Mouse (Mus musculus) liver, embryonic 13.5 days (tissue): ENCODE results near the gene Set. TPM values are rescaled to one million over a fixed set of nuclear protein-coding genes. Genes with fewer than 3 reads are reported as not detected.

Source experiments
- ATAC-seq: fragments of 200-750 bp; cut with Nextera tagmentation; 2 replicates; pipeline ENCODE4 v1.8.0; 2017; ENCODE audit warnings: low read depth, mild to moderate bottlenecking, moderate number of reproducible peaks, moderate library complexity
- DNase-seq: peaks from one replicate; pipeline ENCODE4 v3.0.0; 2022
- H3K27ac ChIP-seq: fragments of 300-500 bp; sonication (generic); 2 replicates; pipeline ENCODE4 v1.5.1; 2015; ENCODE audit warnings: moderate library complexity, mild to moderate bottlenecking, inconsistent platforms
- H3K27me3 ChIP-seq: fragments of 300-500 bp; sonication (generic); 2 replicates; pipeline ENCODE4 v1.6.1; 2015; ENCODE audit warnings: mild to moderate bottlenecking, inconsistent platforms
- H3K36me3 ChIP-seq: fragments of 300-500 bp; sonication (generic); 2 replicates; pipeline ENCODE4 v1.6.1; 2015; ENCODE audit warnings: mild to moderate bottlenecking, inconsistent platforms
- H3K4me1 ChIP-seq: fragments of 300-500 bp; sonication (generic); replicated peaks from 2 replicates; pipeline ENCODE4 v1.6.1; 2015; ENCODE audit warnings: inconsistent platforms
- H3K4me2 ChIP-seq: fragments of 300-500 bp; sonication (generic); 2 replicates; pipeline ENCODE4 v1.6.1; 2015; ENCODE audit warnings: inconsistent platforms, mild to moderate bottlenecking, moderate library complexity
- H3K4me3 ChIP-seq: fragments of 300-500 bp; sonication (generic); replicated peaks from 2 replicates; pipeline ENCODE4 v1.5.1; 2015; ENCODE audit warnings: mild to moderate bottlenecking, inconsistent platforms
- H3K9ac ChIP-seq: fragments of 300-500 bp; sonication (generic); 2 replicates; pipeline ENCODE4 v1.6.1; 2015; ENCODE audit warnings: mild to moderate bottlenecking, inconsistent platforms
- H3K9me3 ChIP-seq: fragments of 300-500 bp; sonication (generic); replicated peaks from 2 replicates; pipeline ENCODE4 v1.6.1; 2016; ENCODE audit warnings: inconsistent platforms
- WGBS: fragments of 180-500 bp; shearing (Covaris S2); methylation state at CpG from one replicate; pipeline ENCODE4 v1.1.7; 2015; ENCODE audit not compliant: insufficient replicate concordance; 5-methylcytosine and 5-hydroxymethylcytosine counted together
- polyA plus RNA-seq: library from polyadenylated mRNA; unstranded; fragments of >200 nt; fragmentation: Nextera tagmentation; extraction: Ambion mirVana; gene quantifications from 2 replicates; pipeline ENCODE4 v1.2.1, GENCODE M21; 2015

The Set gene
- 317 and 337 TPM in 2 replicates for polyA plus RNA-seq

- DNase-seq (peak; percentile 55), ATAC-seq (peak; percentile 67)
- no peak within 1 kb of the TSS for H3K9ac ChIP-seq
- no peak within 1 kb of the TSS for H3K4me3 ChIP-seq
- H3K4me2 ChIP-seq = no peak within 1 kb of the TSS
- H3K27me3 ChIP-seq = no peaks in the 10 kb centered on the region
- no peaks in the 10 kb centered on the region for H3K36me3 ChIP-seq
- 42% methylated on average over 12 of the region's 12 CpGs for WGBS
- H3K9me3 ChIP-seq = no peaks in the 10 kb centered on the region
- H3K4me1 ChIP-seq = peaks cover 23% of the 10 kb centered on the region
- no peak within 1 kb of the TSS for H3K27ac ChIP-seq
These were observed at the start of gene Set for GRCm38 (mm10) chr2:30057223-30057904. Gene Set, plus strand, starts transcription at chr2:30057378.

- no peak overlapping the region for H3K27ac ChIP-seq
- no peaks in the 10 kb centered on the region for H3K27me3 ChIP-seq
- no peak overlapping the region for H3K4me2 ChIP-seq
- DNase-seq (no peak), ATAC-seq (no peak)
- no peaks in the 10 kb centered on the region for H3K4me1 ChIP-seq
- H3K4me3 ChIP-seq = no peak overlapping the region
- 52% methylated on average over 1 of the region's 1 CpGs for WGBS
- H3K9me3 ChIP-seq = no peaks in the 10 kb centered on the region
- H3K9ac ChIP-seq = no peak overlapping the region
- H3K36me3 ChIP-seq = peaks cover 60% of the 10 kb centered on the region
These were observed 48.1 kb upstream of the Set start for GRCm38 (mm10) chr2:30009101-30009500.

DNA sequence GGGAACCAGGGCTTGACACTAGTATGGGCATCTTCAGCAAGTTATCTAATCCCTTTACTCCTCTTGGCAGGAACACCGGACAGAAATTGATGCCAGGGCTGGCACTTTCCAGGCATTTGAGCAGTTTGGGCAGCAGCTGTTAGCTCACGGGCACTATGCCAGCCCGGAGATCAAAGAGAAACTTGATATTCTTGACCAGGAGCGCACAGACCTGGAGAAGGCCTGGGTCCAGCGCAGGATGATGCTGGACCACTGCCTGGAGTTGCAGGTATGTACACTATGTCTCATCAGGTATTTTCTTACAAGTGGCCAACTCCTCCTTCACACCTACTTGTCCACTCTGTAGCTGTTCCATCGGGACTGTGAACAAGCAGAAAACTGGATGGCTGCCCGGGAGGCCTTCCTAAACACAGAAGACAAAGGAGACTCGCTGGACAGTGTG lies 46.3 kb upstream of the Set start:
- Histone ChIP-seq H3K4me2 (no peak overlapping the region), H3K36me3 (peaks cover 61% of the 10 kb centered on the region), H3K27me3 (no peaks in the 10 kb centered on the region), H3K9ac (no peak overlapping the region), H3K4me3 (no peak overlapping the region), H3K27ac (no peak overlapping the region), H3K9me3 (no peaks in the 10 kb centered on the region), H3K4me1 (no peaks in the 10 kb centered on the region)
- no peak for DNase-seq
- 75% methylated on average over 8 of the region's 8 CpGs for WGBS
- no peak for ATAC-seq

- no peaks in the 10 kb centered on the region for H3K9me3 ChIP-seq
- H3K36me3 ChIP-seq = peaks cover 54% of the 10 kb centered on the region
- no peak overlapping the region for H3K4me3 ChIP-seq
- no peak overlapping the region for H3K27ac ChIP-seq
- 74% methylated on average over 11 of the region's 11 CpGs for WGBS
- no peaks in the 10 kb centered on the region for H3K27me3 ChIP-seq
- ATAC-seq (no peak), DNase-seq (no peak)
- H3K9ac ChIP-seq = no peak overlapping the region
- no peak overlapping the region for H3K4me2 ChIP-seq
- no peaks in the 10 kb centered on the region for H3K4me1 ChIP-seq
These were observed 42.7 kb upstream of the Set start for GRCm38 (mm10) chr2:30014326-30014966.

DNA sequence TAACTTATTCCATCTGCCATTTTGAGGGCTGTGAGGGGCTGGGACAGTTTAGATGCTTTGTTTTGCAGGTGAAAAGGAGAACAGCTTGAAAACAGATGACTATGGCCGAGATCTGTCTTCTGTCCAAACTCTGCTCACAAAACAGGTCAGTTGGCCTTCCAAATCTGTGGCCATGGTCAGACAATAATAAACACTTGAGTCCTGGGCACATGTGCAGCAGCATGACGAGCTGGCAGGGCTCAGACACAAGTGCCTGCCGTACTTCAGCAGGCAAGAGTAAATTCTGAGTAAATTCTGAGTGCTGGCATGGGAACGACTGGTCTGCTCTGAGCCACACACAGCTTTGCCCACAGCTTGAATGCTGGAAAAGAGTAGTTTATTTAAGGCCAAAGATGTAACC lies 31.7 kb upstream of the Set start:
- Histone ChIP-seq H3K9me3 (no peaks in the 10 kb centered on the region), H3K9ac (no peak overlapping the region), H3K4me3 (no peak overlapping the region), H3K4me2 (no peak overlapping the region), H3K27ac (no peak overlapping the region), H3K4me1 (no peaks in the 10 kb centered on the region), H3K36me3 (peaks cover 67% of the 10 kb centered on the region), H3K27me3 (no peaks in the 10 kb centered on the region)
- DNase-seq = no peak
- 69% methylated on average over 4 of the region's 4 CpGs for WGBS
- ATAC-seq = no peak

DNA sequence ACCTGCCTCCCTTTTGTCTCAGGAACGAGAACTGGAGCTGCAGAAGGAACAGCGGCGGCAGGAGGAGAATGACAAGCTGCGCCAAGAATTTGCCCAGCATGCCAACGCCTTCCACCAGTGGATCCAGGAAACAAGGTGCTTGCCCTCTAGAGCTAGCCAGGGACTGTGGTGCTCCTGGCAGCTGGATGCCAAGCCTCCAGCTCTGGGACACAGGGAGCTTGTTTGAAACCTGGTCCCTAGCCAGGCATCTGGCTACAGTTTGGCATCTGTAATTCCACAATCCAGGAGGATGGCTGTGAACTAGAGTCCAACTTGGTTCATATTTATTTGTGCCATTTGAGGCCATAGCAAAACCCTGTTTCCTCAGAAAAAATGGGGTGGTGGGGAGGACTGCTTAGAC lies 30.2 kb upstream of the Set start:
- H3K36me3 ChIP-seq = peaks cover 69% of the 10 kb centered on the region

DNA sequence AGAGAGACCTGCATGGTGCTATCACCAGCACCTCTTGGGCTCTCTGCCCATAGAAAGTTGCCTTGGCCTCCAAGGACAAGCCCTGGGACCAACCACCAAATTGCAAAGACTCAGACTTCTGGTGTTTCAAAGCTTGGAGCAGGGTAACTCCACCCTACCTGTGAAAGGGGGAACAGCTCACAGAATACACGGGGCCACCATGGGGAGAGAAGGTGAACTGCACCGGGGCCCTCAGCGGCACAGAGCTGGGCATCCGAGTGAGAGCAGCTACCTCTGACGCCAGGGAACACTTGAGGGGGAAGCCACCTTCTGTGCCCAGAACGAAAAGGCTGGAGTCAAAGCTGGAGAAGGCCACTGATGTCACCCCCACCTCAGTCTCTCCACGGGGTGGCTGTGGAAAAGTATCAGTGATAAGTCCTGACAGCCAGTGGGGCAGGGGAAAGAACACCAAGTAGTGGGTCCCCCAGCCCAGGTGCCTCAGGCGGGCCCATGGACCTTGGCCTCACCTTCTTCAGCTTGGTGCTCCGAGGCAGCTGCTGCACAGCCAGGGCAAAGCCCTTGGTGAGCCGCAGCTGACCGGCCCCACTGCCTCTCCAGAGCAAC lies 24.8 kb upstream of the Set start:
- WGBS = 60% methylated on average over 11 of the region's 11 CpGs
- Histone ChIP-seq H3K36me3 (peaks cover 42% of the 10 kb centered on the region), H3K27ac (no peak overlapping the region)

More for the DNA sequence above, 30.2 kb upstream of the Set start:
- Histone ChIP-seq H3K27me3 (no peaks in the 10 kb centered on the region), H3K9ac (no peak overlapping the region), H3K4me3 (no peak overlapping the region), H3K4me1 (no peaks in the 10 kb centered on the region), H3K27ac (no peak overlapping the region), H3K9me3 (no peaks in the 10 kb centered on the region), H3K4me2 (no peak overlapping the region)
- DNase-seq = no peak
- WGBS = 81% methylated on average over 5 of the region's 5 CpGs
- no peak for ATAC-seq

DNA sequence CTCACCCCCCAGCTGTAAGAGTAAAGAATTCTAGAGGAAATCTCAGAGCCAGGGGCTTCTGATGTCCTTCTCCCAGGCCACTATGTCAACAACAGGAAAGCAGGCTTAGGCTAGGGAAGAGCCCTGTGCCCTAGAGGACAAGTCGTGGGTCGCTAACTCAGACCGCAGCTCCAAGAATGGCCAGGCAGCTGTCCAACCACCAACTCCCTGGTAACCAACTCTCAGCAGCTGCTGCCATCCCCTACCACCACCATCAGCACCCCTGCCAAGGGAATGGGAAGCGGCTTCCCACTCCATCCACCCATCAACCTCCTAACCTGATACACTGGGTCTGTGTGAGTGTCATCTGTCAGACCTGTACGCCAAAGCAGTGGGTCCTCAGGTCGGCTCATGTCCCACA lies 24.2 kb upstream of the Set start:
- Histone ChIP-seq H3K4me2 (no peak overlapping the region), H3K36me3 (peaks cover 43% of the 10 kb centered on the region), H3K27ac (no peak overlapping the region), H3K4me1 (no peaks in the 10 kb centered on the region), H3K9me3 (no peaks in the 10 kb centered on the region), H3K4me3 (no peak overlapping the region), H3K27me3 (no peaks in the 10 kb centered on the region), H3K9ac (no peak overlapping the region)
- DNase-seq = no peak
- 64% methylated on average over 6 of the region's 6 CpGs for WGBS
- ATAC-seq = no peak

More for the DNA sequence above, 24.8 kb upstream of the Set start:
- no peaks in the 10 kb centered on the region for H3K4me1 ChIP-seq
- H3K27me3 ChIP-seq = no peaks in the 10 kb centered on the region
- H3K4me3 ChIP-seq = no peak overlapping the region
- no peak overlapping the region for H3K4me2 ChIP-seq
- no peaks in the 10 kb centered on the region for H3K9me3 ChIP-seq
- ATAC-seq = no peak
- no peak for DNase-seq
- H3K9ac ChIP-seq = no peak overlapping the region

DNA sequence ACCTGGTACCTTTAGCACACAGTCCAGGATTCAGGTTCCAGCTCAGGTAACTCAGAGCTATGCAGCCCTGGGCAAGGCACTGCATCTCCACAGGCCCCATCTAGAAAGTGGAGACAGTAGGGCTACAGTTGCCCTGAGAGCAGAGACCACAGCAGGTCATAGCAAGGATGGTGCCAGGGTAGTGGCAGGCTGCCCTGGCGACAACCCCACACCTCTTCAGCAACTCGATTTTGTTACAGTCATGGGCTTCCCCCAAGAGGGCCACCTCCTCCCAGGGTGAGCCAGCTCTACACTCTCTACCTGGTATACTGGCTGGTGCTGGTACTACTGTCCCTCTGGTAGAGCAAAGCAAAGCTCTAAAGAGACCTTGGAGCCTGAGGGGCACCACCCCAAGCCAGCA lies 19.4 kb upstream of the Set start:
- peaks cover 9% of the 10 kb centered on the region; the same call in 1 of the 2 replicates for H3K36me3 ChIP-seq
- H3K4me1 ChIP-seq = peaks cover 7% of the 10 kb centered on the region
- H3K4me3 ChIP-seq = no peak overlapping the region
- no peaks in the 10 kb centered on the region for H3K9me3 ChIP-seq
- no peaks in the 10 kb centered on the region for H3K27me3 ChIP-seq
- H3K9ac ChIP-seq = no peak overlapping the region
- ATAC-seq (no peak), DNase-seq (no peak)
- WGBS = 63% methylated on average over 2 of the region's 2 CpGs
- no peak overlapping the region for H3K4me2 ChIP-seq
- no peak overlapping the region for H3K27ac ChIP-seq

DNA sequence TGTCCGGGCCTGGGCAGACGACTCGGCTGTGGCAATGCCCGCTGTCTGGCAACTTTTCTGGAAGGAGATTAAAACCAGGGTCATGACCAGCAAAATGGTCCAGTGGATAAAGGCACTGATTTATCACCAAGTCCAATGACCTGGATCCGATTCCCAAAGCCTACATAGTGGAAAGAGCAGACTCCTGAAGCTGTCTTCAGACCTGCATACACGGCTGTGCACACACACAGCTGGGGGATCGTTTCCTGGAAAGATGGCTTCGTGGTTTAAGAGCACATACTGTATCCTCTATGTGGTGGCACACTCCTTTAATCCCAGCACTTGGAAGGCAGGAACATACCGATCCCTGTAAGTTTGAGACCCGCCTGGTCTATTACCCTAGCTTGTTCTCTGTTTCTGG lies 18.8 kb upstream of the Set start:
- Histone ChIP-seq H3K9ac (no peak overlapping the region), H3K4me3 (no peak overlapping the region), H3K4me1 (peaks cover 10% of the 10 kb centered on the region), H3K27ac (no peak overlapping the region), H3K36me3 (0 out of 2 replicates have a peak, but pooled peaks cover 5% of the 10 kb centered on the region), H3K9me3 (no peaks in the 10 kb centered on the region), H3K4me2 (no peak overlapping the region), H3K27me3 (no peaks in the 10 kb centered on the region)
- DNase-seq (no peak), ATAC-seq (no peak)
- WGBS = 80% methylated on average over 10 of the region's 10 CpGs

DNA sequence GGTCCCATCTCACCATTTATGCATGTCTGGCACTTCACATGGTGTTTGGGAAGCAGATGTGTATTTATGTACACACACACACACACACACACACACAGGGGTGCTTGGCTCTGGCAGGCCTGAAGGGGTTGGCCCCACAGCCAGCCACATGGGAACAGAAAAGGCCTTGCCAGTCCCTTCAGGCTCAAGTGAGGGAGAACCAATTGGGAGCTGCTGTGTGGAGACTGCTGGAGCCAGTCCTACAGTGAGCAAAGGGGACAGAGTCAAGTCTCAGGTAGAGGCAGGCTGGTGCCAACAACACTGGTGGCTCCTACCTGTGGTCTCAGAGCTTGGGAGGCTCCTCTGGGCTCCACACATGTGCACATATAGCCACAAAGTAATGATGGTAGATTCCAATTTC lies 17.5 kb upstream of the Set start:
- DNase-seq = no peak
- Histone ChIP-seq H3K9ac (no peak overlapping the region), H3K9me3 (no peaks in the 10 kb centered on the region), H3K4me2 (no peak overlapping the region), H3K4me1 (peaks cover 10% of the 10 kb centered on the region), H3K36me3 (peaks cover 5% of the 10 kb centered on the region; the same call in 1 of the 2 replicates), H3K27me3 (no peaks in the 10 kb centered on the region), H3K4me3 (no peak overlapping the region), H3K27ac (no peak overlapping the region)
- no peak for ATAC-seq
